Mouse (Mus musculus) hindbrain, embryonic 14.5 days (tissue): Measurements from ENCODE around the gene Lsp1. TPM values are rescaled to one million over a fixed set of nuclear protein-coding genes. Genes with fewer than 3 reads are reported as not detected.

Experiments used
- ATAC-seq: fragments of 200-750 bp; cut with Nextera tagmentation; 2 replicates; pipeline ENCODE4 v1.8.0; 2017; ENCODE audit warnings: moderate number of reproducible peaks, mild to moderate bottlenecking, moderate TSS enrichment, moderate library complexity; ENCODE audit not compliant: low FRiP score
- DNase-seq: peaks from one replicate; pipeline ENCODE4 v3.0.0-alpha.2; 2015; ENCODE audit warnings: low spot score
- H3K27ac ChIP-seq: fragments of 300-500 bp; sonication (generic); 2 replicates; pipeline ENCODE4 v1.5.1; 2014; ENCODE audit warnings: mild to moderate bottlenecking, moderate library complexity
- H3K27me3 ChIP-seq: fragments of 300-500 bp; sonication (generic); 2 replicates; pipeline ENCODE4 v1.6.1; 2014; ENCODE audit warnings: mild to moderate bottlenecking, low read length, mixed read lengths; ENCODE audit not compliant: control insufficient read depth, insufficient read depth
- H3K36me3 ChIP-seq: fragments of 300-500 bp; sonication (generic); replicated peaks from 2 replicates; pipeline ENCODE4 v1.6.1; 2014; ENCODE audit not compliant: control insufficient read depth, insufficient read depth
- H3K4me1 ChIP-seq: fragments of 300-500 bp; sonication (generic); replicated peaks from 2 replicates; pipeline ENCODE4 v1.6.1; 2014; ENCODE audit warnings: antibody characterized with exemption, low read length, mixed read lengths; ENCODE audit not compliant: control insufficient read depth, insufficient read depth
- H3K4me2 ChIP-seq: fragments of 300-500 bp; sonication (generic); replicated peaks from 2 replicates; pipeline ENCODE4 v1.6.1; 2014; ENCODE audit warnings: mild to moderate bottlenecking, moderate library complexity
- H3K4me3 ChIP-seq: fragments of 300-500 bp; sonication (generic); replicated peaks from 2 replicates; pipeline ENCODE4 v1.5.1; 2014; ENCODE audit warnings: mild to moderate bottlenecking, low read length
- H3K9ac ChIP-seq: fragments of 300-500 bp; sonication (generic); 2 replicates; pipeline ENCODE4 v1.6.1; 2014
- H3K9me3 ChIP-seq: fragments of 300-500 bp; sonication (generic); 2 replicates; pipeline ENCODE4 v1.6.1; 2016; ENCODE audit warnings: low read length; ENCODE audit not compliant: control insufficient read depth
- WGBS: fragments of 180-500 bp; shearing (Covaris S2); extraction: QIAGEN DNeasy Blood & Tissue Kit; methylation state at CpG from one replicate; pipeline ENCODE4 v1.1.7; 2014; 5-methylcytosine and 5-hydroxymethylcytosine counted together
- polyA plus RNA-seq: library from polyadenylated mRNA; unstranded; fragments of >200 nt; fragmentation: Nextera tagmentation; extraction: Ambion mirVana; gene quantifications from 2 replicates; pipeline ENCODE4 v1.2.1, GENCODE M21; 2014

Lsp1 gene
- polyA plus RNA-seq, 1 experiment from 2014 or later, result 8.2 TPM

DNA sequence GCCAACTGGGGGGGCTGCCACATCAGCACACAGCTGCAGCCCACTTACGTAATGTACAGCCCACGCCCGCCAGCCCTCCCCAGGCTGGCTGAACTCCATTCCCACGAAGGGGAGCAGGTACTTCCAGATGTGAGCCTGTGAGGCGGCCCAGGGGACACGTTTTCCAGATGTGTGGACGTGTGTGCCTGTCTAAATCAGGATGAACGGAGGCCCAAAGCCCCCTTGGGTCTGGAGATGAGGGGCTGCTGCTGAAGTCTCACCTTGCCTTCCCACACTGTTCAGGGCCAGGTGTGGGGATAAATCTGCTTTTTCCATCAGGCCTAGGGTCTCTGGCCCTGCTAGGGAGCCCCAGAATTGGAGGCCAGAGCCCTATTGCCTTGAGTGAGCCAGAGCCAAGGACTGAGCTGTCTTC is 26.1 kb downstream of the Lsp1 start:
- Histone ChIP-seq H3K27ac (0 out of 2 replicates have a peak overlapping the region, but pooled peaks have one; percentile 7), H3K9me3 (no peaks in the 10 kb centered on the region), H3K36me3 (no peaks in the 10 kb centered on the region), H3K9ac (no peak overlapping the region), H3K4me2 (no peak overlapping the region), H3K4me3 (no peak overlapping the region), H3K27me3 (no peaks in the 10 kb centered on the region), H3K4me1 (peaks cover 14% of the 10 kb centered on the region)
- 73% methylated on average over 8 of the region's 8 CpGs for WGBS
- DNase-seq (no peak), ATAC-seq (no peak)

DNA sequence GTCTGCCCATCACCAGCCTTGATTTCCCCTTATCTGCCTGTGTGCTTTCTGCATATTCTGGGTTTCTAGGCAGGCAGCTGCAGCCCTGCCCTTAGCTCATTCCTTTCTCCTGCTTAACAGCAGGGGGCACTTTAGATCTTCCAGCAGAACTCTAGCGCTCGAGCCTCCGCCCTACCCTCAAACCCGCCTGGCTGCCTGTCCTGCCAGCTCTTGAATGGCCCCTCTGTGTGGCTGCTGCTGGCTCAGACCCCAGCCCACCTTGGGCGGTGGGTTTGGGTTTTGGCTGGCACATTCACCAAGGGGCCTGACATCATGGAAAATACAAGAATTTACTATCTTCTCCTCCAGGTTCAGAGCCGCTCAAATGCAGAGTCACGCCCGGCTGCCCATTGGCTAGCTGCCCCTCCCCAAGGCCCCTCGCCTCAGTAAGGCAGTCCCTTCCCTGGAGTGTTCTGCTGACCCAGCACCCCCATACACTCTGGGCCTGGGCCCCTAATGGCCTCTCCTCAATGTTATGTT is 26.8 kb downstream of the Lsp1 start:
- no peaks in the 10 kb centered on the region for H3K9me3 ChIP-seq
- 0 out of 2 replicates have a peak overlapping the region, but pooled peaks have one; percentile 7 for H3K27ac ChIP-seq
- peaks cover 7% of the 10 kb centered on the region for H3K4me1 ChIP-seq
- no peak overlapping the region for H3K4me3 ChIP-seq
- H3K27me3 ChIP-seq, result no peaks in the 10 kb centered on the region
- no peaks in the 10 kb centered on the region for H3K36me3 ChIP-seq
- no peak overlapping the region for H3K9ac ChIP-seq
- H3K4me2 ChIP-seq, result 0 out of 2 replicates have a peak overlapping the region, but pooled peaks have one; percentile 15
- peak; percentile 66 for DNase-seq
- 23% methylated on average over 9 of the region's 9 CpGs for WGBS
- ATAC-seq, result peak; percentile 74; the same call in 1 of the 2 replicates

DNA sequence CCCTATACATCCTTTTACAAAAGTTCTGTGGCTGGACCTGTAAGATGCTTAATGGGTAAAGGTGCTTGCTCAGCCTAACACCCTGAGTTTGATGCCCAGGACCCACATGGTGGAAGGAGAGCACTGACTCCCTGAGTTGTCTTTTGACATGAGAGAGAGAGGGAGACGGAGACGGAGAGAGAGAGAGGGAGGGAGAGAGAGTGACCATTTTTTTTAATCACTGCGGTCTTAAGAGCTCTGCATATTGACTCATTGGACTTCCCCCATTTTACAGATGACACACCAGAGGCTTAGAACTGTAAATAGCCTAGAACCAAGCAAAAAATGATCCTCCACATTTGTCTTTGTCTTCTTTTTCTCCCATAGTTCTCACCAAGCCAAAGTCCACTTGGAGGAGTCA is 27.4 kb downstream of the Lsp1 start:
- DNase-seq (no peak), ATAC-seq (no peak)
- 86% methylated on average over 3 of the region's 3 CpGs for WGBS
- H3K4me1 ChIP-seq, result 0 out of 2 replicates have a peak, but pooled peaks cover 3% of the 10 kb centered on the region
- no peak overlapping the region for H3K4me2 ChIP-seq
- no peak overlapping the region for H3K27ac ChIP-seq
- H3K9me3 ChIP-seq, result no peaks in the 10 kb centered on the region
- no peaks in the 10 kb centered on the region for H3K27me3 ChIP-seq
- no peaks in the 10 kb centered on the region for H3K36me3 ChIP-seq
- H3K4me3 ChIP-seq, result no peak overlapping the region
- no peak overlapping the region for H3K9ac ChIP-seq

DNA sequence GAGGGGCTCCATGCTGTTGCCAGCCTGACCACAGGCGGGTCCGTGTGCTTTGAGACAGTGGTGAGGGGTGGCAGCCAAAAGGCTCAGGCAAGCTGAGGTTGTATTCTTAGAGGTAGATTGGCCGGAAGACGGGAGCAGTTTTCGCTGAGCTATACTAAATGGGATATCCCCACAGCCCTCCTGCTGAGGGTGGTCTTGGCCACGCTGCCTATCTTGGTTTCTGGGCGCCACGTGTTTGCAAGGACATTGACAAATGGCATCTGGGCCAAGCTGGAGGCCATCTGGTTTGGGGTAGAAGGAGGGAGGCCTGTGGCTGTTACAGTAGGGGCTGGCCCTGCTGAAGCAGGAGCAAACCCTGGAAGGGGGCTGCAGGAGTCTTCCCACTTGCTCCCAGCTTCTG is 32.9 kb downstream of the Lsp1 start:
- Histone ChIP-seq H3K4me3 (no peak overlapping the region), H3K9me3 (no peaks in the 10 kb centered on the region), H3K27me3 (no peaks in the 10 kb centered on the region), H3K27ac (no peak overlapping the region), H3K9ac (no peak overlapping the region), H3K4me2 (no peak overlapping the region), H3K4me1 (no peaks in the 10 kb centered on the region), H3K36me3 (no peaks in the 10 kb centered on the region)
- WGBS, result 68% methylated on average over 8 of the region's 8 CpGs
- ATAC-seq (no peak), DNase-seq (no peak)

DNA sequence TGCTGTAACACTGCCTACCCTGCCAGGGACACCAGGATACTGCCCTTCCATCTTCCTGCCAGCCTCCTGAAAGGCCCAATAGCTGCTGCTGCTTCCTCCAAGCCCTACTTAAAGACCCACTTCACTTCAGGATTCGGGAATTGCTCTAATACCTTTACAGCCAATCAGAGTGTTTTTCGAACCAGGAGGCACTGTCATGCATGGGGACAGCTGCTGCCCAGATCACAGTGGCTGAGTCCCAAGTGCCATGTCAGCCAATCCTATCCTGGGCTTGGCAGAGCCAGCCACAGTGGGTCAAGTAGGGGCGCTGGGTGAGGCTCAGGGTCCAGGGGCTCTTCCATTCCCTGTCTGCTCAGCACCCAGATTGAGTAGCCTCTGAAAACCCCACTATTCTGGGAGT is 35.5 kb downstream of the Lsp1 start:
- no peaks in the 10 kb centered on the region for H3K4me1 ChIP-seq
- no peak overlapping the region for H3K9ac ChIP-seq
- H3K9me3 ChIP-seq, result no peaks in the 10 kb centered on the region
- H3K27ac ChIP-seq, result no peak overlapping the region
- no peaks in the 10 kb centered on the region for H3K36me3 ChIP-seq
- DNase-seq (no peak), ATAC-seq (no peak)
- H3K4me2 ChIP-seq, result no peak overlapping the region
- no peaks in the 10 kb centered on the region for H3K27me3 ChIP-seq
- no peak overlapping the region for H3K4me3 ChIP-seq
- 81% methylated on average over 3 of the region's 3 CpGs for WGBS

DNA sequence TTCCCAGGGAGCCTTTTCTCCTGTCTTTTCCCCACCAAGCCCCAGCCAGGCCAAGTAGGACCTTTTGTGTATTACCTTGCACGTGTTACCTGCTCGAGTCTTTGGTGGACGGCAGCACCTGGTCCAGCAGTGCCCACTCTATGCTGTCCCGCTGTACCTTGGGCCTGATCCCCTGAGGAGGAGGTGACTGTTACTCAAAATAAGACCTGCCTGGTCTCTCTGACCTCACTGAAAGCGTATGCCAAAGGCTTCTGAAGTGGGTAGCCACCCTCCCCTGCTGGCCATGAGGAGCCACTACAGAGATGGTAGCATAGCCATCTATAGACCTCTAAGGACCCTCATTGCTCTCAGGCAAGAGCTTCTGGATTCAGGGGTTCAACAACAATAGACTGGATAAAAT is 36.2 kb downstream of the Lsp1 start:
- H3K9me3 ChIP-seq, result no peaks in the 10 kb centered on the region
- H3K4me3 ChIP-seq, result no peak overlapping the region
- H3K4me2 ChIP-seq, result no peak overlapping the region
- no peak overlapping the region for H3K9ac ChIP-seq
- WGBS, result 80% methylated on average over 5 of the region's 5 CpGs
- no peaks in the 10 kb centered on the region for H3K27me3 ChIP-seq
- H3K36me3 ChIP-seq, result no peaks in the 10 kb centered on the region
- DNase-seq (no peak), ATAC-seq (no peak)
- H3K27ac ChIP-seq, result no peak overlapping the region
- no peaks in the 10 kb centered on the region for H3K4me1 ChIP-seq

DNA sequence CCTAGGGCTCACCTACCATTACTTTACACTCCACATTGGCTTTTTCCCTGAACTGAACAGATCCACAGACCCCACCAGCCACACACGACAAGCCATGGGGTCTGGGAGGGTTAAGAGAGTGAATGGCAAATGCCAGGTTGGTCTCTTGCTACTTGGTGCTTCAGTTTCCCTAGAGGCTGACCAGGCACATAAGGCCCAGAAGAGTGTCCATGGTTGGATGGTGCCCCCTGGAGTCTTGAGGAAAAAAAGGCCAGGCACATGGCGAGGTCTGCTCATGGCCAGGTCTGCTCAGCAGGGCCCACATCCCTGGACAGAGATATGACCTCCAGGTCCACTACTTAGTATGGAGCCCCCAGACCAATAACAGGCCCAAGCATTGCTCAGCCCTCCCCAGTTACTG is 37.2 kb downstream of the Lsp1 start:
- Histone ChIP-seq H3K9me3 (no peaks in the 10 kb centered on the region), H3K4me1 (no peaks in the 10 kb centered on the region), H3K4me3 (no peak overlapping the region), H3K36me3 (no peaks in the 10 kb centered on the region), H3K27ac (no peak overlapping the region), H3K4me2 (no peak overlapping the region), H3K27me3 (no peaks in the 10 kb centered on the region), H3K9ac (no peak overlapping the region)
- ATAC-seq (no peak), DNase-seq (no peak)
- WGBS, result 91% methylated on average over 2 of the region's 2 CpGs

DNA sequence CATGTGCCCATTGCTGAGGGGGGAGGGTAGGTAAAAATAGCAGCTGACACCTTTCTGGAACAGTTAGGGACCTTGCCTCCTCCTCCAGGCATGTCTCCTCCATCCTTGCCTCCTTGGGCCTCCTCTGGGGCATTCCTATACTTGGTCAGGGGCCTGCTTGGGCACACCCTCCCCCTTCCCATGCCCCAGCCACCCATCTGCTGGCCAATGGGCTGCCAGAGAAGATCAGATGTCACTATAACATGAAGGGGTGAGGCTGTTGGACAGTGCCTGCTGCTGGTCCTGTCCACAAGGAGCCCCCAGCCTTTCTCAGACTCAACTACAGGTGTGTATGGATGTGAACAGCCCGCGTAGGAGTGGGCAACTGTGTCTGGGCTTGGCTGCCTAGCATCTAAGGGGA is 38.0 kb downstream of the Lsp1 start, which contains the start of gene Tnnt3:
Gene Tnnt3, plus strand, starts transcription at position 262 of the 400 bp plus-strand sequence.
- WGBS, result 86% methylated on average over 2 of the region's 2 CpGs
- Histone ChIP-seq H3K27me3 (no peaks in the 10 kb centered on the region), H3K4me2 (no peak within 1 kb of the TSS), H3K9me3 (no peaks in the 10 kb centered on the region), H3K4me3 (no peak within 1 kb of the TSS), H3K36me3 (no peaks in the 10 kb centered on the region), H3K9ac (no peak within 1 kb of the TSS), H3K4me1 (no peaks in the 10 kb centered on the region), H3K27ac (no peak within 1 kb of the TSS)
- no peak for DNase-seq
- no peak for ATAC-seq

DNA sequence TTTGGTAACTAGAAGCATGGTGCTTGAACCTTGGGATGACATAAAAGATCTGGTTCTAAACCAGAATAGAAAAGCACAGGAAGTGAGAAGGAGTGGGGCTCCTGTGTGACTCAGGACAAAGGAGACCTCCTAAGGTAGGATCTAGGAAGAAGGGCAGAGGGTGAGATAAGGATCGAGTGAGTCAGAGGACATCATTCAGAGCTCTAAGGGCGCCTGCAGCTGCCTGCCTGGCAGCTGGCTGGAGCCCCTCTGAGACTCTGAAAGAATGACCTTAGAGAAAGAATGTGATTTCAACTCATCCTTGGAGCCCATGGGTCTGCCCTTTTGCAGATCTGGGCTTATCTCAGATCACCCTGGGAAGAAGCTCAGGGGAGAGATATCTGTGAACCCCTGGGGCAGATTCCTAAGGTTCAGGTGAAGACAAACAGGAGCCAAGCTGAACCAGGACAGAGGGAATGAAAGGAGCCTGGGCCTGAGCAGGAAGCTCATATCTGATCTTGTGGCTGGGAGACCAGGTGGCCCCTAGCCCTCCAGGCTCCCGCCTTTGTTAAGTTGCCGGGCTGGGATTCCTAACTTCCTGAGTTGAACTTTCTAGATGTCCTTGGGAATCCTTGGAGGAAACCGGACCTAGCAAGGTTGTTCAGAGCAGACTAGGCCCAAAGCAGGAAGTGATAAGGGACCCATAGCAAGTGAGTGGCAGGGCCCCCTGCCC is 38.6 kb downstream of the Lsp1 start:
- H3K4me1 ChIP-seq, result no peaks in the 10 kb centered on the region
- H3K27me3 ChIP-seq, result no peaks in the 10 kb centered on the region
- H3K27ac ChIP-seq, result no peak overlapping the region
- no peak overlapping the region for H3K4me2 ChIP-seq
- no peaks in the 10 kb centered on the region for H3K36me3 ChIP-seq
- WGBS, result 81% methylated on average over 5 of the region's 5 CpGs
- ATAC-seq (no peak), DNase-seq (no peak)
- H3K9me3 ChIP-seq, result no peaks in the 10 kb centered on the region
- no peak overlapping the region for H3K4me3 ChIP-seq
- H3K9ac ChIP-seq, result no peak overlapping the region
